Mouse (Mus musculus) hindlimb bud, embryonic 11.5 days (tissue): ENCODE data around the gene Ak2.

Source experiments
- DNase-seq: peaks from one replicate; pipeline ENCODE4 v3.0.0-alpha.2; 2012; ENCODE audit warnings: low read depth, low spot score; ENCODE audit errors: extremely low spot score

The Ak2 gene

DNA sequence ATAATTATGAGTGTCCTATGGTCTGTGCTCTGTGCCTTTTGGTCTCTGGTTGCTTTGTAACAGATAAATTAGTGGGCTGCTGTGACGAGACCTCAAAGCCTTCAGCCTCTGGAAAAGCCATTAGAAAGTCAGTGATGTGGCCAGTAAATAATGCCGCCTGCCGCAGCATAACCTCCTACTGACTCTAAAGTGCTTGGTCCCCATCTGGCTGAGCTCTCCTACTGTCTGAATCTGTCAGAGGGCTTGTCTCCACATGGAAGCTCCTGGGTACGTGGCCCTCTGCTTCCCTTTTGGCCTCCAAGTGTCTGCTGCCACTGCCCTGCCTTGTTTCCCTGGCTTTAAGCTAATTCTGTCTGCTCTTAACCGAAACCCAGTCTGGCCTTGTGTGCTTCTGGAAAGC is 17.8 kb downstream of the Ak2 start:
- no peak for DNase-seq

DNA sequence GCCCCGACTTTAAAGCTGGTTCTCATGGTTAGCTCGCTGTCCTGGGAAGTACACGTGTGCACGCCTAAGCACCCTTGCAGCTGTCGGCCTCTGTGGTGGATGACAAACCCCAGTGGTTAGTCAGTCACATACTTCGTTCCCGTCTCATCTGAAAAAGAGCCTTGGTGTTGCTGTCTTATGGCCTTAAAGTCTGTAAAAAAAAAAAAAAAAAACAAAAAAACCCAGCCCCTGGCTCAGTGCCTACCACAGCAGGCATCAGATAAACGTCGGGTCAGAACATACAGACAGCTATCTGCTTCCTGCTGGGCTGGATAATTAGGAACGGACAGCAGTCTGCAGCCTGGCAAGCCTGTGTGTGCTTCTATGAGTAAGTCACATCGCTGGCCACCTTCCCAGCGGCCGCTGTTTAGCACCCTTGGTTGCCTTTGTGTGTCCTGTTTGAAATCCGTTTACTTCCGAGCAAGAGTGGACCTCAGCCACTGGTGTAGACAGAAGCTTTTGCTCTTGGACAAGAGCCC is 19.9 kb downstream of the Ak2 start:
- no peak for DNase-seq

DNA sequence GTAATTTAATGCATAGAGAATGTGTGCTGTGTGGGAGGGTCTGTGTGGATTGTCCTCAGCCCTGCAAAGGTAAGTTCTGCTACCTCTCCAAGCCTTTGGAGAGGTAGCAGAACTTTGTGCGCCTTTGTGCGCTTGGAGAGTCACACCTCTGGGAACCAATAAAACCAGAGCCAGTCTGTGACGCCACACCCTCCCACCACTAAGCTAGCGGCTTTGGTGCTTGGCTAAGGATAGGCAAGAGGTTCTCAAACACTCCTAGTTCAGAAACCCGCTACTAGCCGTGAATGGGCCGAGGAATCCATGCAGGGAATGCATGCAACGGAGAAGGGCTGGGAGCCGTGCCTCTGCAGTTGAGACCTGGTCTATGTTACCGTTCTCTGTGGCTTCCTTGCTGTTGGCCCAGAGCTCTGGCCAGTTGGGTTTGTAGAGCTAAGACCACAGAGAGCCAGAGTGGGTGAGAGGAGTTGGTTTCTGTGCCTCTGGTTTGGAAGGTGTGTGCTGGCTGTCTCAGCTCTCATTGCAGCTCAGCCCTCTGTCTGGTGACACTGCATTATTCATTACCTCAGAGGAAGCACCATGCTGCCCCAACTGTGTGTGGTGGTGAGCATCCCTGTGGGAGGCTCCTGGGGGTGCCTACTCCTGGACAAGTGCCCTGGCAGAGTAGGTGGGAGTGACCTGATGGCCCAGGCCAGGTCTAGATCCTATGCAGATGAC is 21.6 kb downstream of the Ak2 start:
- DNase-seq, result no peak

DNA sequence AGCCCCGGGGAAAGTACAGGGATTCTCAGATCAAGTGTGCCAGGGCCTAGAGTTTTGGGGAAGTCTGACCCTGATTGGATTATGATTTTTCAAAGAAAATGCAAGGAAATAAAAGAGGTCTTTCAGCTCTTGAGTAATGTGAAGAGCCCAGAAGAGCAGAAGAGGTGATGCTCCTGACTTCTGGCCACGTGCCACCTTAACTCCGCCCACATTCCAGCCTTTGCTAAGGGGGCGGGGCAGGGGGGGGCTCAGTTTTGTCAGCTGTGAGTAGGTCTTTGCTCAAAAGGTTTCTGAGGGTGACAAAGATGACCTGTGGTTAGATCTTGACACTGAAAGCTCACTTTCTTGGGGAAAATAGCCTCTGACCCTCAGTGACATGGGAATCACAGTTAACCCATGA is 24.6 kb downstream of the Ak2 start:
- no peak for DNase-seq

DNA sequence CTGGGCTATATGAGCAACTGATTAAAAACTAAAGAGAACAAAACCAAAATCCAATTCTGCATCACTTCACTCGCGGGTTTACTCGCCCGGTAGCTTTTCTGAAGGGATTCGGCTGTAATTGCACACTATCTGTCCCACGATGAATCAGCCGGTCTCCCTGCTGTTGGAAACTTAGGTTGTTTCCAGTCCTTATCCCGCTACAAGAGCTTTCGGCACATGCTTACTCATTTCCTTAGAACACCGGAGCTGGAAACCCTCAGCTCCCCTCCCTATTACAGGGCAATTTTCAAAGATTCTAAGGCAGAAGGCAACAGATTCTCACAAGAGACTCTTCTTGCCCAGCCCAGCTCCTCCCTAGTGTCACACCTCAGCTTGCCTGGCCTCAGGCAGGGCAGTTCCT is 25.4 kb downstream of the Ak2 start:
- DNase-seq, result no peak

DNA sequence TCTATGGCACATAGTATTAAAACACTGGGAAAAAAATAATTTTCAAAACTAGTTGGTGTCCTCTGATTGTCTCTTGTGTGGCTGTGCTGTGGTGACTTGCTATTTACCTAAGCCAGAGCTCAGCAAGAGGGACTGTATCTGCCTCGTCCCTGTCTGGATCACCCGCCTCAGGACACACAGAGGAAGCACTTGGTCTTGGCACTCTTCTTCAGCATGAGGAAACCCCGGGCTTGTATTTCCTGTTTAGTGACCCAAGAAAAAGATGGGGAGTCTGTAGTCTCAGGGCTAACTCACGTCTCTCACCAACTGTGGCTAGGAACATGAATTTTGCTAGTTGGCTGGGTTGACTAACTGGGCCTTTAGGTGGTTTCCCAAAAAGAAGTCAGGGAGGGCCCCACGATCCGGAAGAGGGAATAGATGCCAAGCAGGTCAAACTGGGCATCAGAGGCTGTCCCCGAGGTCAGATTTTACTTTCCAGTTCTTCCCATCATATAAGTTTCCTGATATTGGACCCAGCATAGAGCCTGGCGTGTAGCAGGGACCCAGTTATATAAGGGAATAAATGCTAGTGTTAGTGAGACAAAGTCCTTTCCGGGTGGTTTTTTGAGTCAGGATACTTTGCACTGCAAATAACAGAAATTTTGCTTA is 27.2 kb downstream of the Ak2 start:
- no peak for DNase-seq

DNA sequence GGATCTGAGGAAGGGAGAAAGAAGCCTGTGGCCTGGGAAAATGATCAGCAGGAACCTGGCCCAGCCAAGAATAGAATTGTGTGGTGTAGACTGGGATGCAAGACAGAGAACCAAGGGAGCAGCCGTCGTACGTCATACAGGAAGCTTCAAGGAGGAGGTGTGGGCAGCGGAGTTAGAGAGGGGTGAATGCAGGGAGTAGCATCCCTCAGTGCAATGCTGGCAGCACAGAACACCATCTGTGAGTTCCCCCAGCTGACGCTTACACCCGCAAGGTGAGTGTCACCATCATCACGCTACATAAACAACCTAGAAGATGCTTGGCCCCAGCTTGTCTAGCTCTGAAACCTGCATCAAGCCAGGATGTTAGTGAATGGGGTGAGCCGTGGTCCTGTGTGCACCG is 28.0 kb downstream of the Ak2 start:
- DNase-seq, result no peak

DNA sequence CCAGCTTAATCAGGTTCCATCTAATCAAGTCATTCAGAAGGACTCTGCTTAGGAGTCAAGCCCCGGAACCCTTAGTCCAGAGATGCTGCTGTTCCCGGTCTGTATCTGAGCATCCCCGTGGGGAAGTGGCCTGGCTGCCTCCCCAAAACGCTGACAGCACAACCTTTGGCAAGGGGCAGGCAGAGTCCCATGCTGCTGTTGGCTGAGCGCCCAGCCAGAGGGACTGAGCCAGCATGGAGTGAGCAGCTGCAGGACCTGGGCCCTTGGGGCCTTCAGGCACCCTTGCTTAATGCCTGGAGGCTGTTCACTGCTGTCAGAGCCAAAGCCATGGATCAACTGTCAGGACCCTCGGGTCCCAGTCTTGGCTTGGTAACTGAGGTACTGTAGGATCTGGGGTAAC is 28.7 kb downstream of the Ak2 start:
- DNase-seq, result no peak

DNA sequence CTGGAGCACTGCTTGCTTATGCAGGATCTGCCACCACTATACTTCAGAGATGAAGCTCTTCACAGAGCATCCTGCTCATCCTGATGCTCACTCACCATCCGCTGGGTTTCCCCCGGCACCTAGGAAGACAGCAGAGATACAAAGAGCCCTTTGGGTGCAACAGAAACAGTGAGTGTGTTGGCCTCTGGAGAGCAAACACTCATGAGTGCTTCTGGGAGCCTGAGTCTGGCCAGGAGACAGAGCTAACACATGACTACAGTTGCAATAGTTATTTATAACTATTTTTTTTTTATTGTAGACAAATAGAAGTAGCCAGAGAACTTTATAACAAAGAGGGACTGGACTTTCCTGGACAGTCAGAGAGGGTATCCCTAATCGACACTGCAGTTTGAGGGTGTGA is 29.7 kb downstream of the Ak2 start:
- no peak for DNase-seq

DNA sequence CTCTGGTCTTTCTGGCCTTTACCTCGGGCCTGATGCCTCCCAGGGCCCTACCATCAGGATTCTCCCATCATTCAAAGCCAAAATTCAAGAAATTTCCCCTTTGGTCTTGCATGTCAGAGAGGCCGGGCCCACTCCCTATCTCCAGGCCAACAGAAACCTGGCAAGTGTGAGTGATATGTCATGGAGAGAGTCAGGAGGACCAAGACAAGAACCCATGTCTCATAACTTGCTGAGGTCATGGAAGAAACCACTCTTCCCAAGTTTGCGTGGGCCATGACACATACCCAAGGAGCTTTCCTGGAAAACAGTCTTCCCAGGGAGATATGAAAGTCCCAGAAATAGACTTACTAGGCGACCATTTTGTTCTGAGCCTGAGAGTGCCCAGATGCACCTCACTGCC is 30.1 kb downstream of the Ak2 start:
- no peak for DNase-seq

DNA sequence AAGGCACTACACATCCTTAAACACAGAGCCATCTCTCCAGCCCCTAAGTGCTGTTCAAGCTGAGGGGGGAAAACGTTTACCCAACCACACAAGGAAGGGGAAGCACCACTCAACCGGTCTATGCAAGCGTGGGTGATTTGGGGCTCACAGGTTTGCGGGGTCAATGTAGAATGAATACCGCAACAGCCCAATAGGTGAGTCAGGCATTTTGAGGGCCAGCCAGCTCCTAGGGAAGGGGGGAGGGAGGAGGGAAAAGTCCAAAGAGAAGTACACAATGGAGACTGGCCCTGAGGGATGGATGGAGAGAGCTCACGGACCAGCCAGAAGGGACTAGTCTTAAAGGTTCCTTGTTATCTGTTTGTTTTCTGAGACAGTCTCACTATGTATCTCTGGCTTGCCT is 32.1 kb downstream of the Ak2 start:
- DNase-seq, result no peak

DNA sequence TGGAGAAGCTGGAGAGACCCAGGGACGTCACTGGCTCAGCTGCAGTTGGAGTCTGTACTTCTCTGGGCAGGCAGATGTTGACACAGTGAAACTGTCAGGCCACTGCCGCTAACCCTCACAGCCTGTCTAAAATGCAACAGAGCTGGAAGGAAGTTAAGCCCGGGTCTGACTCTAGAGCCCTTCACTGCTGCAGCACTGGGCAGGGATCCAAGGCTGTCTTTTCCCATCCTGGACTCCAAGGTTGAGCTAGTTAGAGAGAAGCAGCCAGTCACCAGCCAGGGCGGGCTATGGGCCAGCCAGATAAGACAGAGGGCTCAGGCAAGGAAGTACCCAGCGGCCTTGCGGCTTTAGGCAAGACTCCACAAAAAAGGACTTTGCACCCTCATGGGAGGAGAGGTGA is 33.0 kb downstream of the Ak2 start:
- DNase-seq, result no peak

DNA sequence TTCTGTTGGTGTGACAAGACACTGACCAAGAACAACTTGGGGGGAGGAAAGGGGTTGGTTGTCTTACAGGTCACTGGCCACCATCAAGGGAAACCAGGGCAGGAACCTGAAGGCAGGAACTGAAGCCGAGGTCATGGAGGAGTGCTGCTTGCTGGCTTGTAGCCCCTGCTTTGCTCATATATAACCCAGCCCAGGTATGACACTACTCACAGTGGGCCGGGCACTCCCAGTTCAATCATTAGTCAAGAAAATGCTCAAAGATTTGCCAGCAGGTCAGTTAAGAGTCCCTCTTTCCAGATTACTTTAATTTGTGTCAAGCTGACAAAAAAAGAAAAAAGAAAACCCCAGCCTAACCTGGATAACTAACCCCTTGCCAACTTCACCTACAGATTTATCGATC is 33.9 kb downstream of the Ak2 start:
- DNase-seq, result no peak

DNA sequence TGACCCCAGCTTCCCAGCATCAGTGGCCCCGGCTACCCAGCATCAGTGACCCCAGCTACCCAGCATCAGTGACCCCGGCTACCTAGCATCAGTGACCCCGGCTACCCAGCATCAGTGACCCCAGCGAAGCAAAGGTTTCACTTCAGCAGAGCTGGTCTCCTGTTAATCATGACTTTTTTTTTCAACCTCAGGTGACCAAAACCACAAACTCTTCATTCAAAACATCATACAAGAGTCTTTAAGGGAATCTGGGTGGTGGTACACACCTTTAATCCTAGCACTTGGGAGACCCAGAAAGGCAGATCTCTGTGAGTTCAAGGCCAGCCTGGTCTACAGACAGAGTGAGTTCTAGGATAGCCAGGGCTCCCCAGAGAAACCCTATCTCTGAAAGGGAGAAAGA is 39.0 kb downstream of the Ak2 start:
- no peak for DNase-seq

DNA sequence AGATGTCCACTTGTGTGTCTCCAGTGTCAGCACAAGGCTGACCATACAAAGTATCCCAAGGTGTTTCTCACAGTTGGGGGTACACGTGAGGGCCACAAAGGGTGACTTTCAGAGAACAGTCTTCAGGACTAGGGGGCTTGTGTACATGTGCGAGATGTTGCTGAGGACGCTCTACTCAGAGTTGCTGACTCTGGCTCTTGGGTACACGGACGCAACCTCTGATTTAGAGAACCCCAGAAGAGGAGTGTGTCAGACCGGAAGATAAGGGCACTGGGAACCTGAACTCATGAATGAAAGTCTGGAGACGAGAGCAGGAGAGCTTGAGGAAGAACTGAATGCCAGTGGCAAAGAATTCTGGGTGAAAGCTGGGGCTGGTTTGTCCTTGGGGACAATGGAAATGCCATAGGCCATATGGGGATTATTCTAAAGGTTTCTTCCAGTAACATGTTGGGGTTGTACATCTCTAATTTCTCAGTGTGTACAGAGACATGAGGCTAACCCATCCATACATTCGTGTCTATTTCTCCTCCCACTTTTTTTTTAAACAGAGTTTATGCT is 39.7 kb downstream of the Ak2 start:
- no peak for DNase-seq

DNA sequence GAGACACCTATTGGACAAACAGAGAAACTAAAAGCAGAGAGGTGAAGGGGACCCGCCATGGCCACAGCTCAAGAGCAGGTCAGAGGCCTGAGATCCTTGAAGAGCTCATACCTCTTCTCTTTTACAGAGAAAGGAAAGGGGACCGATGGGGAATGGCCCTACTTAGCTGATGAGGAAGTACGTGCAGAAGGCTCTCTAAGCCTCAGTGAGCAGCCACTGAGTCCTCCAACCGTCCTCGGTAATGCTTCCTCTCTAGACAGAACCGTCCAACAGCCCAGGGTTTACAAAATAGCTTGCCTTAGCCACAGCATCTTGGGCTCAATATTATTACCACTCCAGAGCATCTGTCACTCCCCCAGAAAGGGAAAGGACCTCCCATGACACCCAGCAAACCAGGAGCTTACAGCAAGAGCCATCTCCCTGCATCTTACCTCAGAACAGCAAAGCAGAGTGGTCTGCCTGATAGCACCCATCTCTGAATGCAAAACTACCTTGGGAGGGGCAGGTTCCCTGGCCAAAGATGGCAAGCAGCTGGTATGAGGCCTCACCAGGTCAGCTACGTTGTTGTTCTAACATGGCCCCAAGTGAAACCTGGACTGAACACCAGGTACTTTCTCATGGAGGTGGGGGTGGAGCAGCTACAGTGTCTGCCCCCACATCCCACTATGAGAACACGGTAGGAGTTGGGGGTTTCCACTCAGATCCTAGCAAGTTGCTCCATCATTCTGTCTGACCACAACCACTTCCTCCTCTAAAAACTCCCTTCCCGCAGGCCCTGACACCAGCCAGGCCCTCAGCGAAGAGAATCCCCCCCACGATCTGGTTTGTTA is 40.6 kb downstream of the Ak2 start:
- DNase-seq, result no peak

DNA sequence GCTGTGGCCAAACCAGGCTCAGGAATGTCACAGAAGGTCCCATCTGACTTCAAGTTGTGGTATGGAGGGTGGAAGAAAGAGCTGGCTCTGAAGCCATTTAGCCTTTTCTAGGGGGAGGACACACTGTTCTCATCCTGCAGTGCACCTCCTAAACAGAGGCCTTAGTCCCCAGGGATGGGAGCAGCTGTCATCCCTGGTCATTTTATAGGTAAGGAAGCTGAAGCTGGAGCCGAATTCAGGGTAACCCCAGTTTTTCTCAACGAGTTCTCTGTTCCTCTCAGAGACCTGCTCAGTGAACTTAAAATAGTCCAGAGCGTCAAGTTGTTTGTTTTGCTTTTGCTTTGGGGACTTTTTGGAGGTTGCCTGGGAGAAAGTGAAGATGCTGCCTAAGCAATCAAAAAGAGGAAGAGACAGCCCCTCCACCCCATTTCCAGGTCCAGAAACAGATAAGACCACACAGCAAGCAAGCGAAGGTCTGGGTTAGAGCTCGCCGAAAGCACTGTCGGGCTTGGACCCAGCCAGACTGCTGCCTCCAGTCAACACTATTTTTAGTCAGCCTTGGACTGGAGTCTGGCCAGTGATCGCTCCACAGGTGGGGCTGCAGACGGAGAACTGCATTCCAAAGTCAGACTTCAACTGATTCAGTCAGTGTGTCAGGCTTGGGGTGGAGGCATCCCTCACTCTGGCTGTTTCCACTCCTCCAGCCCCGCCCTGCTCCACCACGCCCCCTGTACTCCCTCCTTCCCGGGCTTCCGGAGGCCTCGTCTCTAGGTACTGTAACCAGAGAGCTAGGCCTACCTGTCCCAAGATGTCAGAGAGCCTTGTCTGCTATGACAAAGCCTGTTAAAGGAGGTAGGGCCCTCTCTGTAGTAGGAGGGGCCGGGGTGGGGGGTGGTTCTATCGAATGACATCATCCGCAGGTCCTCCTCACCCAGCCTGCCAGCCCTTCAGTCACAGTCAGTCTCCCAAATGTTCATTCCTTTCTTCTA is 41.5 kb downstream of the Ak2 start:
- DNase-seq, result no peak

DNA sequence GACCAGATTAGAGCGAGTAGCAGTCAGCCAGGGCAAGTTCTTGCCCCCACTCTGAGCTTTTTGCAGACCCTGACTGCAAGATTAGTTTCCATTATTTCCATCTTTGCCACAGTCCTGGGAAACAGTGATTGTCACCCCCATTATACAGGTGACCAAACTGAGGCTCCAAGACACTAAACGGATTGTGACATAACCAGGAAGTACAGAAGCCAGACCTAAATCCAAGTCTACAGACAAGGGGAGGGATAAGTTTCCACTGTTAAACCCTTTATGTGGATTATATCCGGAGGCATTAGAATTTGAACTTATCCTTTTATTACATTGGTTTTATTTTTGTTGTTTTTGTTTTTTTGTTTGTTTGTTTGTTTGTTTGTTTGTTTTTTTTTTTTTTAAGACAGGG is 42.5 kb downstream of the Ak2 start:
- no peak for DNase-seq

DNA sequence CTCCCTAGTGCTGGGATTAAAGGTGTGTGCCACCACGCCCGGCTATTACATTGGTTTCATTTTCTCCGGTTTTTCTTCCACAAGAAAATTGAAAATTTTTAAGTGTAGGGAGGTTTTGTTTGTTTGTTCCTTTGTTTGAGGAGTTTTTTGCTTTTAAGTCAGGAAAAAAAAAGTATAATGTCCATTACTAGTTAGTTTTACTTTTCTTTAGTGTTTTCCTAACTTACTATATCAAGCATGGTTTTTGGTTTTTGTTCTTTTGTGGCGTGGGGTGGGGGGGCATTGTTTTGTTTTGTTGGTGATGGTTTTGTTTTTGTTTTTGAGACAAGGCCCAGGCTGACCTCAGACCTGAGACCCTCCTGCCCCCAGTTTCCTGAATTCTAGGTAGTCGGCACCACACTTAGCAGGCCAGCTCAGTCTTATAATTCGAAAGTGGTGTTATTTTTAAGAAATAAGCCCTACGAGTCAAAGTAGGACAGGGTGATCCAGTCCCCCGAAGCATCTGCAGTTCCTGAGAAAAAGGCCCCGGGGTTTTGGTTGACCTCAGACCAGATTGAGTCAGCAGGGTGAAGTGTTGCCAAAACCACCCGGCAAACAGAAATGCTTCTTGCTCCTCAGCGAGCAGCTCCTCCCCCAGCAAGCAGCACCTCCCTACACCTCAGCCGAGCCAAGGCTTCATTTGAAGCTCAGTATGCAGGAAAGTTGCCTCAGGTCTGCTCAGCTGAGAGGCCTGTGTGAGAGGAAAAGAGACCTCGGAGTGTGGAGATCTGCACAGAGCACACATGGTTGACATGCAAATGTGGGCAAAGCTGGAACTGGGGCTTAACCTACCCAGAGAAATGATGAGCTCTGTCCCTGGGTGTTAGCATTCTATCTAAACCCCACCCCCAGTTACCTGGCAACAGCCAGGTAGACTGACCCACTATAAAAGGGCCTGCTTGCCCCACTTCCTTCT is 43.2 kb downstream of the Ak2 start:
- no peak for DNase-seq
